Comparison of ENCODE assay signal across 10 mouse cellular contexts in genomic region chr15:100755498-100755859, GRCm38 (mm10). TPM values are rescaled to one million over a fixed set of nuclear protein-coding genes. Genes with fewer than 3 reads are reported as not detected.
DNase-seq lines count a peak whose midpoint lies in the region; ATAC-seq and TF ChIP-seq lines count a peak whose summit lies in the region.
"Had no signal": no experiment of that assay in that cellular context is flagged by ENCODE, and none has a peak within 500 bp of the region (broad histone marks: within the 10 kb centered on the region; RNA-seq: fewer than 3 reads in every experiment).

No protein-coding gene starts in this region.

- no peak overlapping the region for H3K9ac ChIP-seq in heart, embryonic 15.5 days
- H3K9ac ChIP-seq in neural tube, embryonic 12.5 days = no peak overlapping the region
- H3K9ac ChIP-seq in hindbrain, embryonic 16.5 days (ENCODE audit: low read depth, low read length) = no peak overlapping the region; the same call in 1 of the 2 replicates
- no peak overlapping the region for H3K9ac ChIP-seq in stomach, postnatal 0 days (ENCODE audit: low read length)
- H3K9ac ChIP-seq: embryonic facial prominence, embryonic 12.5 days had no signal

- peaks cover 4% of the 10 kb centered on the region for H3K4me1 ChIP-seq in heart, embryonic 15.5 days (replicated peaks)
- peaks cover 6% of the 10 kb centered on the region; the same call in 1 of the 2 replicates for H3K4me1 ChIP-seq in neural tube, embryonic 12.5 days
- H3K4me1 ChIP-seq in hindbrain, embryonic 16.5 days (ENCODE audit: control insufficient read depth, insufficient read depth, low read depth, low read length) = peaks cover 8% of the 10 kb centered on the region
- no peaks in the 10 kb centered on the region for H3K4me1 ChIP-seq in stomach, postnatal 0 days (replicated peaks; ENCODE audit: control insufficient read depth, insufficient read depth)

- no peaks in the 10 kb centered on the region for H3K9me3 ChIP-seq in heart, embryonic 15.5 days (replicated peaks)
- no peaks in the 10 kb centered on the region for H3K9me3 ChIP-seq in neural tube, embryonic 12.5 days
- no peaks in the 10 kb centered on the region for H3K9me3 ChIP-seq in hindbrain, embryonic 16.5 days (ENCODE audit: control insufficient read depth, low read length)
- H3K9me3 ChIP-seq in stomach, postnatal 0 days (ENCODE audit: control insufficient read depth, low read length) = no peaks in the 10 kb centered on the region
- H3K9me3 ChIP-seq: embryonic facial prominence, embryonic 12.5 days; megakaryocyte, embryonic 14.5 days had no signal

- intact Hi-C loops in heart, postnatal 25 days (cut with DNase I) = loop anchor here (5.0 kb wide), 2 partner anchors 242 to 287 kb away; no protein-coding TSS in a partner anchor

- 50% methylated on average over 7 of the region's 8 CpGs for WGBS in heart, embryonic 15.5 days
- 29% methylated on average over 6 of the region's 8 CpGs for WGBS in neural tube, embryonic 12.5 days
- WGBS in hindbrain, embryonic 16.5 days = 38% methylated on average over 6 of the region's 8 CpGs
- WGBS in stomach, postnatal 0 days = 37% methylated on average over 6 of the region's 8 CpGs

- no peaks in the 10 kb centered on the region for H3K36me3 ChIP-seq in heart, embryonic 15.5 days
- H3K36me3 ChIP-seq in neural tube, embryonic 12.5 days = no peaks in the 10 kb centered on the region
- H3K36me3 ChIP-seq in hindbrain, embryonic 16.5 days (ENCODE audit: control insufficient read depth, insufficient read depth, low read length) = no peaks in the 10 kb centered on the region
- H3K36me3 ChIP-seq in stomach, postnatal 0 days (ENCODE audit: control insufficient read depth, insufficient read depth, low read length) = no peaks in the 10 kb centered on the region
- H3K36me3 ChIP-seq: embryonic facial prominence, embryonic 12.5 days had no signal

- H3K27me3 ChIP-seq in heart, embryonic 15.5 days = peaks cover 30% of the 10 kb centered on the region
- H3K27me3 ChIP-seq in neural tube, embryonic 12.5 days (replicated peaks) = 0 out of 2 replicates have a peak, but pooled peaks cover 2% of the 10 kb centered on the region
- H3K27me3 ChIP-seq in hindbrain, embryonic 16.5 days (replicated peaks; ENCODE audit: control insufficient read depth, insufficient read depth, low read length) = no peaks in the 10 kb centered on the region
- H3K27me3 ChIP-seq in stomach, postnatal 0 days (ENCODE audit: control insufficient read depth, insufficient read depth, low read length) = no peaks in the 10 kb centered on the region
- H3K27me3 ChIP-seq: embryonic facial prominence, embryonic 12.5 days had no signal

- ATAC-seq in heart, embryonic 15.5 days (replicated peaks; ENCODE audit: insufficient number of reproducible peaks, insufficient read depth, low FRiP score, low read depth) = no peak
- no peak for ATAC-seq in neural tube, embryonic 12.5 days (ENCODE audit: low FRiP score, low read depth)
- no peak for ATAC-seq in hindbrain, embryonic 16.5 days
- ATAC-seq in stomach, postnatal 0 days (ENCODE audit: low FRiP score, low TSS enrichment) = no peak
- no peak for ATAC-seq in cerebellum, adult (ENCODE audit: insufficient number of reproducible peaks, low FRiP score, low TSS enrichment)

- TF ChIP-seq EP300 in stomach, postnatal 0 days (optimal IDR thresholded peaks at IDR 0.05) = no peak

- TF ChIP-seq CTCF in stomach, postnatal 0 days (IDR thresholded peaks at IDR 0.05; ENCODE audit: low read depth) = no peak

- H3K4me3 ChIP-seq in heart, embryonic 15.5 days = no peak overlapping the region
- no peak overlapping the region for H3K4me3 ChIP-seq in neural tube, embryonic 12.5 days
- H3K4me3 ChIP-seq in hindbrain, embryonic 16.5 days (ENCODE audit: low read length) = no peak overlapping the region
- no peak overlapping the region for H3K4me3 ChIP-seq in stomach, postnatal 0 days (ENCODE audit: low read depth, low read length)
- H3K4me3 ChIP-seq: embryonic facial prominence, embryonic 12.5 days had no signal

- peak overlapping the region; percentile 51 for H3K4me2 ChIP-seq in heart, embryonic 15.5 days
- H3K4me2 ChIP-seq in neural tube, embryonic 12.5 days (replicated peaks) = peak overlapping the region; percentile 22; the same call in 1 of the 2 replicates
- H3K4me2 ChIP-seq in hindbrain, embryonic 16.5 days (ENCODE audit: low read length) = peak overlapping the region; percentile 32
- H3K4me2 ChIP-seq in stomach, postnatal 0 days (replicated peaks; ENCODE audit: low read depth) = 0 out of 2 replicates have a peak overlapping the region, but pooled peaks have one; percentile 6
- H3K4me2 ChIP-seq: embryonic facial prominence, embryonic 12.5 days had no signal

- DNase-seq in heart, postnatal 25 days (ENCODE audit: low spot score) = no peak
- no peak for DNase-seq in neural tube, embryonic 10.5 days (ENCODE audit: extremely low spot score, low spot score)
- DNase-seq in stomach, postnatal 0 days (ENCODE audit: low spot score) = no peak
- DNase-seq in right cerebral cortex, adult 18-20 months = no peak

- H3K27ac ChIP-seq in heart, embryonic 15.5 days = no peak overlapping the region
- no peak overlapping the region for H3K27ac ChIP-seq in neural tube, embryonic 12.5 days
- no peak overlapping the region for H3K27ac ChIP-seq in hindbrain, embryonic 16.5 days (ENCODE audit: low read depth, low read length)
- no peak overlapping the region; the same call in 1 of the 2 replicates for H3K27ac ChIP-seq in stomach, postnatal 0 days (replicated peaks)
- H3K27ac ChIP-seq: embryonic facial prominence, embryonic 12.5 days had no signal

RNA-seq across cellular contexts. Expression of gene Slc4a8, which starts 6.1 kb away (rescaled TPM):
- polyA plus RNA-seq in heart, embryonic 15.5 days (2015; fragmentation: Nextera tagmentation; extraction: Ambion mirVana) = 0.53 and 1.7 TPM in 2 replicates
- 1 to 10 TPM; 3.0 to 3.9 TPM for total RNA-seq in heart, postnatal 25 days (2021)
- polyA plus RNA-seq in neural tube, embryonic 12.5 days (2016; fragmentation: Nextera tagmentation; extraction: Ambion mirVana) = 15.8 and 16.8 TPM in 2 replicates
- 24.7 and 27.9 TPM in 2 replicates for polyA plus RNA-seq in hindbrain, embryonic 16.5 days (2015; fragmentation: Nextera tagmentation; extraction: Ambion mirVana)
- polyA plus RNA-seq in stomach, postnatal 0 days (2015; fragmentation: Nextera tagmentation; extraction: Ambion mirVana) = 2.2 TPM in 2 replicates

RNA-seq across cellular contexts. Expression of gene Galnt6, which starts 26.3 kb away (rescaled TPM):
- 0.31 and 1.2 TPM in 2 replicates for polyA plus RNA-seq in heart, embryonic 15.5 days (2015; fragmentation: Nextera tagmentation; extraction: Ambion mirVana)
- total RNA-seq in heart, postnatal 25 days (2021) = 1 to 10 TPM in 1 of 2 experiments, under 1 TPM in 1; 0.99 to 1.2 TPM
- 0.15 and 0.37 TPM in 2 replicates for polyA plus RNA-seq in neural tube, embryonic 12.5 days (2016; fragmentation: Nextera tagmentation; extraction: Ambion mirVana)
- 0.17 and 0.30 TPM in 2 replicates for polyA plus RNA-seq in hindbrain, embryonic 16.5 days (2015; fragmentation: Nextera tagmentation; extraction: Ambion mirVana)
- 9.5 and 11.0 TPM in 2 replicates for polyA plus RNA-seq in stomach, postnatal 0 days (2015; fragmentation: Nextera tagmentation; extraction: Ambion mirVana)
